Mouse (Mus musculus): ENCODE measurements around the gene Knstrn.

Knstrn gene

DNA sequence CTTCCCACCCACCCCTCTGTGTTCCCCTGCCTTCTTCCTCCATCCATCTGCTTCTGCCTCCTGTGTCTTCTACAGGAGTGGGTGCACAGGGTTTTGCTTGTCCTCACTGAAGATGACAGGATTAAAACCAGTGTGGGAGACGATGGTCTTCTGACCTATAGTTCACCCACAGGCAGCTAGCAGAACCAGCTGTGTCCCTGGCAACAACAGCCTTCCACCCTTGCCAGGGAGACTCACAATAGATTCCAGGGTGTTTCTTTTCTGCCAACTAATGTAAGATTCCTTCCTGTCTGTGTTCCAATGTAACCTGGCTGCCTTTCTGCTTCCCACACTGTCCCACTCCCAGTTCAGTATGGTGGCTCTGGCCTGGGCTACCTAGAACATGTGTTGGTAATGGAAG lies 57.2 kb downstream of the Knstrn start:
- no peak for DNase-seq

GRCm38 (mm10) chr2:118873018-118873417 lies 59.2 kb downstream of the Knstrn start:
- no peak for DNase-seq

- peak; percentile 51 to 64 for DNase-seq
Observed at GRCm38 (mm10) chr2:118873890-118874430, 60.2 kb downstream of the Knstrn start.

DNA sequence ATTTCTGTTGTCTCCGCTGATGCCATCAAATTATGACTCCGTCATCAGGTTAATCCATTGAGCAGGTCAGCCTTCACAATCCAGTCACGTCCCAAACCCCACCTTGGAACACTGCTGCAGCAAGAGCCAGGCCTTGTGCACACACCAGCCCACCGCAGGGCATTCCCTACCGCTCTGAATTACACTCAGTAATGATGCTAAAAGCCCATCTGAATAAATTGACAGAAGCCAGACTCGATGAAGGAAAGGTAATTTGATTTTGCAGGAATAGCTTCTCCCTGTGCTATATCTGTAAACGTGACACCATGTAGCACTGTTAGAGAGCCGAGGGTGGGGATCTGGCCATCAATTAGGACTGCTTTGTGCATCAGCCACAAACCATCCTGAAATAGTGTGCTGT lies 61.5 kb downstream of the Knstrn start:
- no peak for DNase-seq

- DNase-seq: no peak
Observed at GRCm38 (mm10) chr2:118876453-118876852, 62.6 kb downstream of the Knstrn start.

DNA sequence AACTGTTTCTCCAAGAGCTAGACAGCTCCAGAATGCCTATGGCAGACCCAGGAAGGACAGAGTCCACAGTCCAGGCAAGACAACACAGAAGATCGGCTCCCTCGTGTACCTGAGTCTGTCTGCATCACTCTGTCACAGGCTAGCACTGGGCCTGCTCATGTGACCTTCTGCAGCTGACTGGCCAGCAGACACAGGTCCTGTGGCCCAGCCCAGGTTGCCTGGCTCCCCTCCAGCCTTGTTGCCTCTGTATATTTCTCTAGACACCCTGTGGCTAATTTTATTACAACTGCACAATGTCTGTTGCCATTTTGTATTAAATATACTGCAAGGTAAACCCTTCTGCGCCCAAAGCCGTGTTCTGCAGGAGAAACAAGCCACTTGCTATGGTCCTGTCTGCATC lies 67.2 kb downstream of the Knstrn start:
- DNase-seq: no peak

GRCm38 (mm10) chr2:118881956-118882355 lies 68.2 kb downstream of the Knstrn start:
- DNase-seq: no peak

DNA sequence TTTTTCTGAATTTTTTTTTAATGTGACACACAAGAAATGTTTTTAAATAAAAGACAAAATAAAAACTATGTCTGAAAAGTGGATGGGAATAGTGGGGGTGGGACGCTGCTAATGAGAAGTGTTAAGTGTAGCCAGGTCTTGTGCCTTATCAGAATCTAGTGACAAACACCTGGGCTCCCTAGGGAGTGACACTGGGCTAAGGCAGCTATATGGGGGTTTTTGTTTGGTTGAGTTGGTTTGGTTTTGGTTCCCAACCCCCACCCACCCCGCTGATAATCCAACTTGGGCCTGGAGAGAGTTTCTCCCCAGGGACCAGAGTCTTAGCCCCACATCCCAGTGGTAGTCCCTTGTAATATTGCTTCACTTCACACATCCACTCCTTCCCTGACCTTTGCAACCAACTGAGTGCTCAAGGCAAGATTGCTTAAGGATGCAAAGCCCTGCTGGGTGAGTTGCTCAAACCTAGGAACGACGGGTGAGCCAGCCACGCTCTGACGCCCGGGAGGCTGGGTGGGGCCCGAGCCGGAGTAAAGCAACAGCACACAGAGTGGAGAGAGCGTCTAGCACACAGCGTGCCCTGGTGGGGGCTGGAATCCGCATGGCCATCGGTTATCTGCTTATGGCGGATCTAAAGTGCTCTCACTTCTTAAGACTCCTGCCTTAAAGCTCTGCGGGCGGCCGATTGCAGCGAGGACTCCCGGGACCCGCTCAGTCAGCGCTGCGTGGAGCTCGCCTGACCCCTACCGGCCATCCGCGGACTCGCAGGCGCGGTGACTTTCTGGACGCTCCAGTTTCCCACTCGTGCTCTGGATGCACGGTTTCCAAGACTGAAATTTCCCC lies 69.3 kb downstream of the Knstrn start:
- peak; percentile 94 for DNase-seq

- no peak for DNase-seq
Observed at GRCm38 (mm10) chr2:118887440-118887839, 73.6 kb downstream of the Knstrn start.

GRCm38 (mm10) chr2:118887845-118888548 lies 74.2 kb downstream of the Knstrn start:
- no peak for DNase-seq

- no peak for DNase-seq
Observed at GRCm38 (mm10) chr2:118891173-118891572, 77.4 kb downstream of the Knstrn start.

GRCm38 (mm10) chr2:118895990-118896913 lies 82.4 kb downstream of the Knstrn start:
- DNase-seq: peak; percentile 50 to 63

- DNase-seq: peak in 1 of 2 experiments; percentile 40
Observed at GRCm38 (mm10) chr2:118896914-118897291, 83.1 kb downstream of the Knstrn start.

- no peak for DNase-seq
Observed at GRCm38 (mm10) chr2:118897392-118897791, 83.6 kb downstream of the Knstrn start.

DNA sequence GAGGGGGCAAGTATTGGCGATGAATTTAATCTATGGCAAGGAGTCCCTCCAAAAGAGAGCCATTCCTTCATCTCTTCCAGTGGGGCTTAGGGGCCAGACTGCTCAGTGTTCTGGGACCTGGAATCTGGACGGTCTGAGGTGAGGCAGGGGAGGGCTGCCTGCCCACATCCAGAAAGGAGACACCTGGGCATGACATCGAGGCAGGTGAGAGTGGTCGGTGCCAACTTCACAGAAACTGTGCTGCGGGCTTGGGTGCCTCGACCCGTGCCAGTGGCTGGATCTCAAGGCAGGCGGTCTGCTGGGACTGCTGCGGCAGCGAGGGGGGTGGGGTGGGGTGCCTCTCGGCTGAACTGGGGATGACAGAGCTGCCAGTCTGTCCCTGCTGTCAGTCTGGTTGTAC lies 84.0 kb downstream of the Knstrn start:
- DNase-seq: no peak

GRCm38 (mm10) chr2:118898771-118899170 lies 85.0 kb downstream of the Knstrn start:
- no peak for DNase-seq

- DNase-seq: no peak
Observed at GRCm38 (mm10) chr2:118899306-118899705, 85.5 kb downstream of the Knstrn start.

- DNase-seq: peak in 1 of 2 experiments; percentile 50
Observed at GRCm38 (mm10) chr2:118899981-118900825, 86.4 kb downstream of the Knstrn start, which contains the start of gene Bahd1. TSS of gene Bahd1 (plus strand) at chr2:118900377.

GRCm38 (mm10) chr2:118900826-118901140 lies 87.0 kb downstream of the Knstrn start:
- no peak for DNase-seq

DNA sequence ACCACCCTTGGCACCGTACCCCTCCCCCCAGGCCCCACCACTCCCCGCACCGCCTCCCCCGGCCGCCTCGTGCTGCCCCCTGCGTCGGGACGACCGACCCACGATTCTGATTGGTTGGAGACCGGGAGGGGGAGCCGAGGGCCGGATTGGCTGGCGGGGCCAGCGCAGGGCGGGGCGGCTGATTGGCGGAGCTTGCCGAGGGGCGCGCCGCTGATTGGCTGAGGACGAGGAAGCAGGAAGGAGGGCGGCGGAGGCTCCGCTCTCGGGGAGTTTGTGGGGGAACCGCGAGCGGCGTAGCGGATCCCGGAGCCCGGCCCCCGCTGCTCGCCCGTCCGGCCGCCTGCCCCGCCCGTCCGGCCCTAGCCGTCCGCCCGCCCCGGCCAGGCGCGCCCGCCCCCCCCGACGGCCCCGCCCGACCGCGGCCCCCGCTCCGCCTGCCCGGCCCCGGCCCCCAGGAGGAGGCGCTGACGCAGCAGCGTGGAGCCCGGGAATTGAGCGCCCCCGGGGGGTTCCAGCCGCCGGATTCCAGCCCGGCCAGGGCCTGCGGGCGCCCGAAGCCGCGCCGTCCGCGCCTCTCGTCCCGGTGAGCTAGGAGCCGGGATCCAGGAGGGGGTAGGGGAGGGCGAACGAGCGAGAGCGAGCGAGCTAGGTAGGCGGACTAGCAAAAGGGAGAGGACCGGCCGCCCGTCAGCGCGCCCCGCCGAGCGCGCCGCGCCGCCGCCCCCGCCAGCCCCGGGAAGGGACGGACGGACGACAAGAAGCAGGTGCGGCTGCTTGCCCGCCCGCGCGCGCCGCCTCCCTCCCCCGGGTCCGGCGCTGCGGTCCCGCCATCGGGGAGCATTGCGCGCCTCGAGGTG lies 87.6 kb downstream of the Knstrn start:
- peak; percentile 98 to 99 for DNase-seq

All from cerebellum, postnatal 25 days (tissue).